Mouse (Mus musculus): Measurements from ENCODE around the gene Usp35. TPM values are rescaled to one million over a fixed set of nuclear protein-coding genes. Genes with fewer than 3 reads are reported as not detected.

Gene Usp35
- polyA plus RNA-seq (2016; fragmentation: Nextera tagmentation; extraction: Ambion mirVana): 2.8 and 2.9 TPM in 2 replicates

DNA sequence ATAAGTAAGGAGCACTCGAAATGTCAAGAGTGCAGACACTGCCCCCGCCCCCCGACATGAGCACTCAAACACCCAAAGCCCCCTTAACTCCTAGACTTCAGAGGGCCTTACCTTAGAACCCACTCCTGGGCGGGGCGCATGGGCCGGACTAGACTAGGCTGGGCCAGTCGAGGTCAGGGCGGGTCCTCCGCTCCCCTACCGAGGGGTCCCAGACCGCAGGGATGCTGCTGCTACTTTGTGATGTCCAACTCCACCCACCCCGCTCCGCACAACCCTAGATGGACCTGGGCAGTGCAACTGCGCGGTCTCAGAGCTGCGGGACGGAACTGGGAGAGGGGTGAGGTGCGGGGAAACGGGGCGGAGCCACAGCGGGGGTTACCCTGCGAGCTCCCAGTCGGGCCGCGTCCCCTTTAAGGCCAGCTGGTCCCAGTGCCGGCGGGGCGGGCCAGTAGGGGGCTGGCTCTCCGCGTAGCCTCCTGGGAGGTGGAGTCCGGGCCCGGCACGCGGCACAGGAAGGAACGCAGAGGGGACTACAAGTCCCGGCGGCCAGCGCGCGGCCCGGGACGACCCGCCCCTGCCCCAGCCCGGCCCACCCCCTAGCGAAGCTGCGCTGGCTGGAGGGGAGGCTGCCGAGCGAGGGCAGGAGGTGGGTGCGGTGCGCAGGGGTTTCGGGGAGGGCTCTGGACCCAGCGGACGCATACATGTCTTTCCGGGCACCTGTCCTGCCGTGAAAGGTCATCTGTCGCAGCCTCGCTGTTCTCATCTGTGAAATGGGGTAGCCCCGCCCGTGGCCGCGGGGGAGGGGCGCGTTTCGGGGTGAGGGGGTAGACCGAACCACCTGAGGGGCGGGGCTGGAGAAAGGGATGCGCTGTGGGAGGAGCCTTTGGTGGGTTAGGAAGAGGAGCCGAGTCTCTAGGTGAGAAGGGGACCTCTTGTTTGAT lies at the start of gene Usp35, which contains the start of gene Kctd21:
Gene Usp35 (minus strand): TSS at position 295 of the 941 bp plus-strand sequence.
Gene Kctd21 (plus strand): TSS at position 602 of the 941 bp plus-strand sequence.
- H3K27me3 ChIP-seq: peaks cover 10% of the 10 kb centered on the region
- peak; percentile 99 for ATAC-seq (ENCODE audit: insufficient number of reproducible peaks, insufficient read depth, low FRiP score, low TSS enrichment, low read depth)
- peak within 1 kb of the TSS; percentile 79 for H3K4me3 ChIP-seq (replicated peaks)
- peak within 1 kb of the TSS; percentile 75 for H3K9ac ChIP-seq (replicated peaks)
- no peak within 1 kb of the TSS; the same call in 1 of the 2 replicates for H3K27ac ChIP-seq
- H3K4me2 ChIP-seq: peak within 1 kb of the TSS; percentile 71
- no peaks in the 10 kb centered on the region for H3K36me3 ChIP-seq
- WGBS: 1% methylated on average over 68 of the region's 68 CpGs
- peaks cover 16% of the 10 kb centered on the region for H3K4me1 ChIP-seq (replicated peaks)
- no peaks in the 10 kb centered on the region for H3K9me3 ChIP-seq

DNA sequence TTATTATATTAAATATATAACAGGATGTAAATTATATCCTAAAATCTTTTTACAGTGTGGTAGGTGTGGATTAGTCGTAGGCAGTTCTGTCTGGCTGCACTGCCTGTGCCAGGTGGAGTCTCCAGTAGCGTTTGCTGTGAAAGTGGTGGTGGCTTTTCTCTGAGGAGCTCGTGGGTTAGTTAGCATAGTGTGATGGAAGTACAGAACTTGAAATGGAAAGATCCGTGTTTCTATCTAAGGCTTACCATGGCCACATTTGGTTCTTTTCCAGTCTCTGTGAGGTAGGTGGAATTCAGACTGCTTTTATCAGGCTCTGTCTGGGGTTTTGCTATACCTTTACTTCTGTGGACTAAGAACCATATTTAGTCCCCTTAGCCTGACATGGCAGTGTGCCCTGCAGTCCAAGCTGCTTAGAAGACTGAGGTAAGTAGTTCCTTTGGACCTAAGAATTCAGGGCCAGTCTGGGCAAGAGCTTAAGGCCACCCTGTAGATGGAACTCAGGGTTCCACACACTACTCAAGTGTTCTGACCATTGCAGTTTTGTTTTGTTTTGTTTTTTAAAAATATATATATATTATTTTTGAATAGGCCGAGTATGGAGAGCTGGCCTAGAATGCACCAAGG lies 48.8 kb upstream of the Usp35 start:
- peaks cover 92% of the 10 kb centered on the region for H3K36me3 ChIP-seq
- H3K9ac ChIP-seq (replicated peaks): no peak overlapping the region
- H3K27me3 ChIP-seq: no peaks in the 10 kb centered on the region
- no peak overlapping the region for H3K27ac ChIP-seq
- 89% methylated on average over 5 of the region's 5 CpGs for WGBS
- no peak overlapping the region for H3K4me3 ChIP-seq (replicated peaks)
- no peak overlapping the region for H3K4me2 ChIP-seq
- no peaks in the 10 kb centered on the region for H3K9me3 ChIP-seq
- H3K4me1 ChIP-seq (replicated peaks): no peaks in the 10 kb centered on the region
- no peak for ATAC-seq (ENCODE audit: insufficient number of reproducible peaks, insufficient read depth, low FRiP score, low TSS enrichment, low read depth)

DNA sequence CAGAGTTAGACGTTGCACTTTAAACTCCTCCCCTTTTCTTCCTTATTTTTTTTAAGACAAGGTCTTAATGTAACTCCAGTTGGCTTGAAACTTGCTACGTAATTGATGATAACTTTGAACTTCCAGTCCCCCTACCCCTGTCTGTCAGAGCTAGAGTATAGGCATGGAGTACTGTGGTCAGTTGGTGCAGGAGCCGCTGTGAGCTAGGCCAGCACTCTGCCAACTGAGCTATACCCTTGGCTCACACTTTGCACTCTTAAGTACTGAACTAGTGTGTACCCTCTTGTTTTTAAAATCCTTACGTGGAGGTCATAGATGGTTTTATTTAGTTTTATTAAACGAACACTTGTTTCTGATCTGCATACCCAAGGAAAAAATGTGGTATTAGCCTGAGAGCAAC lies 47.5 kb upstream of the Usp35 start:
- no peak overlapping the region for H3K9ac ChIP-seq (replicated peaks)
- H3K27ac ChIP-seq: no peak overlapping the region
- H3K4me2 ChIP-seq: no peak overlapping the region
- WGBS: 92% methylated on average over 5 of the region's 5 CpGs
- no peaks in the 10 kb centered on the region for H3K9me3 ChIP-seq
- peaks cover 92% of the 10 kb centered on the region for H3K36me3 ChIP-seq
- no peak overlapping the region for H3K4me3 ChIP-seq (replicated peaks)
- no peaks in the 10 kb centered on the region for H3K4me1 ChIP-seq (replicated peaks)
- ATAC-seq (ENCODE audit: insufficient number of reproducible peaks, insufficient read depth, low FRiP score, low TSS enrichment, low read depth): no peak
- no peaks in the 10 kb centered on the region for H3K27me3 ChIP-seq

DNA sequence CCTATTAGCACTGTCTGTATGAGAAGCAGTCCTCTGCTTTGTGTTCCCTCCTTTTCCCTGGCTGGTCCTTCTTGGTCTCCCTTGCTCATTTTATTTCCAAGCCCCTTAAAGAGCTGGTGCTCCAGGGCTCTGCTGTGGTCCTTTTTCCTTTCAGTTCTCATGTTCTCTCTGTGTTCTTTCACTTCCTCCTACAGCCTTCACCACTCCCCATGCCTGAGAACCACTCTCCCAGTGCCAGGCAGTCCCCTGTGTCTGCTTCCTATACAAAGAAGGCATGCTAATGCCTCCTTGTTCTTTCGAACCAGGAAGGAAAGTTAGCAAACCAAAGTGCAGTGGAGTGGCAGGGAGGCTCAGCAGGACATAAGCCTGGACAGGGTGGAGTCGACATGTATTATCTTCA lies 44.1 kb upstream of the Usp35 start:
- peaks cover 71% of the 10 kb centered on the region for H3K36me3 ChIP-seq
- no peak for ATAC-seq (ENCODE audit: insufficient number of reproducible peaks, insufficient read depth, low FRiP score, low TSS enrichment, low read depth)
- H3K4me1 ChIP-seq (replicated peaks): peaks cover 9% of the 10 kb centered on the region
- no peaks in the 10 kb centered on the region for H3K27me3 ChIP-seq
- H3K4me2 ChIP-seq: no peak overlapping the region
- H3K4me3 ChIP-seq (replicated peaks): no peak overlapping the region
- no peaks in the 10 kb centered on the region for H3K9me3 ChIP-seq
- no peak overlapping the region for H3K9ac ChIP-seq (replicated peaks)
- H3K27ac ChIP-seq: no peak overlapping the region
- WGBS: 91% methylated on average over 2 of the region's 2 CpGs

DNA sequence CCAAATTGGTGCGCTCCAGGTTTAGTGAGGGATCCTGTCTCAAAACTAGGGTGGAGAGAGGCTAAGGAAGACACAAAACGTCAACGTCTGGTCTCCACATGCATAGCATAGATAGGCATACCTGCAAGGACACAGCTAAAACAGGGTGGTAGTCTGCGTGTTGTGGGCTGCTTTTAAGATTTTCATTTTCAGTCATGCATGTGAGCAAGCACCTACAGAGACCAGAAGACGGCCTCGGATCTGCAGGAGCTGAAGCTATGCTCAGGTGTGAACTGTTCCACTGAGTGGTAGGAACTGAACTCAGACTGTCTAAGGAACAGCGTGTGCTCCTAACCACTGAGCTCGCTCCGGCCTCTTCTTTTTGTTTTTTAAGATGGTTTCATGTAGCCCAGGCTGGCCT lies 43.3 kb upstream of the Usp35 start:
- Histone ChIP-seq H3K4me3 (replicated peaks) (no peak overlapping the region), H3K27ac (no peak overlapping the region), H3K36me3 (peaks cover 63% of the 10 kb centered on the region), H3K4me2 (no peak overlapping the region), H3K9me3 (no peaks in the 10 kb centered on the region), H3K4me1 (replicated peaks) (peaks cover 11% of the 10 kb centered on the region), H3K9ac (replicated peaks) (no peak overlapping the region), H3K27me3 (no peaks in the 10 kb centered on the region)
- 94% methylated on average over 9 of the region's 9 CpGs for WGBS
- no peak for ATAC-seq (ENCODE audit: insufficient number of reproducible peaks, insufficient read depth, low FRiP score, low TSS enrichment, low read depth)

DNA sequence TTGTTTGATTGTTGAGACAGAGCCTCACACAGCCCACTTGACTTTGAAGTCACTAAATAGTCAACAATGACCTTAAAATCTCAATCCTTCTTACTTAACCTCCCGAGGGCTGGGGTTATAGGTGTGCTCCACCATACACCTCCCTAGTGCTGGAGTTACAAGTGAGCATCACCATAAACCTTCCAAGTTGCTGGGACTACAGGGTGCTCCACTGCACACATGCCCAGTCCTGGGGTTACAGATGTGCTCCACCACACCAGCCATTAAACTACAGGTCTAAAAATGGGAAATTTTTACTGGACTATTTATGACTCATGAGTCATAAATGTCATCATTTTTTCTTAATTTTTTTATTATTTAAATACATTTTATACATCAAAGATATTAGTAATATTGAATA lies 34.1 kb upstream of the Usp35 start:
- Histone ChIP-seq H3K27ac (no peak overlapping the region), H3K4me2 (no peak overlapping the region), H3K27me3 (no peaks in the 10 kb centered on the region), H3K4me1 (replicated peaks) (peaks cover 3% of the 10 kb centered on the region), H3K9ac (replicated peaks) (no peak overlapping the region), H3K9me3 (no peaks in the 10 kb centered on the region), H3K4me3 (replicated peaks) (no peak overlapping the region), H3K36me3 (no peaks in the 10 kb centered on the region)
- 88% methylated on average over 1 of the region's 1 CpGs for WGBS
- ATAC-seq (ENCODE audit: insufficient number of reproducible peaks, insufficient read depth, low FRiP score, low TSS enrichment, low read depth): no peak

DNA sequence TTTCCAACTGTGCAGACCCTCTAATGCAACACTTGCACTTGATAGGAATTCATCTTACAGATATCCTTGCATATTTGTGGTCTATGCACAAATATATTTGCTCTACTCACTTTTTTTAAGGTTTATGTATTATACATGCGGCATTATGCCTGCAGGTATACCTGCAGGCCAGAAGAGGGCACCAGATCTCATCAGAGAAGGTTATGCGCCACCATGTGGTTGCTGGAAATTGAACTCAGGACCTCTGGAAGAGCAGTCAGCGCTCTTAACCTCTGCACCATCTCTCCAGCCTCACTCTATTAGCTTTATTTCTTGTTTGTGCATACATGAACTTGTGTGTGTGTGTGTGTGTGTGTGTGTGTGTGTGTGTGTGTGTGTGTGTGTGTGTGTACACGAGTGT lies 29.6 kb upstream of the Usp35 start:
- H3K9me3 ChIP-seq: no peaks in the 10 kb centered on the region
- 30% methylated on average over 4 of the region's 4 CpGs for WGBS
- no peak overlapping the region for H3K9ac ChIP-seq (replicated peaks)
- no peaks in the 10 kb centered on the region for H3K27me3 ChIP-seq
- no peaks in the 10 kb centered on the region for H3K4me1 ChIP-seq (replicated peaks)
- no peak for ATAC-seq (ENCODE audit: insufficient number of reproducible peaks, insufficient read depth, low FRiP score, low TSS enrichment, low read depth)
- no peaks in the 10 kb centered on the region for H3K36me3 ChIP-seq
- no peak overlapping the region for H3K4me2 ChIP-seq
- no peak overlapping the region for H3K27ac ChIP-seq
- no peak overlapping the region for H3K4me3 ChIP-seq (replicated peaks)

DNA sequence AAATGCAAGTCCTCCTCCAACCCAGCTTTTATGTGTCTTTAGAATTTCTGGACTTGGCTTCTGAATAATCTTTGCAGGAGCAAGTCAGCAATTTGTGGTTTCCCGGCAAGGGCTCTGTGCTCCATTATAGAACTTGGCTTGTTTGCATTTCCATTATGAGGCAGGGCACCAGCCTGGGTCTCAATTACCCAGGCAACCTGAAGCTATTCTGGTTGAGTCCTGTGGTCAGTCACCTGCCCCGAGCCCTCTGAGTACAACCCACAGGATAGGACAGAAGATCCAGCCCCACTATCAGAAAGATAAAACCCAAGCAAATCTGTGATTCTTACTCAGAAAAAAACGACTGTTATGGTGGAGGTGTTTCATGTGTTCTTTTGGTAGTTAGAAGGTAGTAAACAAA lies 29.1 kb upstream of the Usp35 start:
- no peak overlapping the region for H3K4me3 ChIP-seq (replicated peaks)
- 65% methylated on average over 3 of the region's 3 CpGs for WGBS

GRCm38 (mm10) chr7:97360166-97360565 lies 28.3 kb upstream of the Usp35 start:
- no peaks in the 10 kb centered on the region for H3K27me3 ChIP-seq
- 77% methylated on average over 5 of the region's 5 CpGs for WGBS
- ATAC-seq (ENCODE audit: insufficient number of reproducible peaks, insufficient read depth, low FRiP score, low TSS enrichment, low read depth): no peak
- no peaks in the 10 kb centered on the region for H3K36me3 ChIP-seq
- no peak overlapping the region for H3K9ac ChIP-seq (replicated peaks)
- H3K27ac ChIP-seq: no peak overlapping the region
- no peak overlapping the region for H3K4me2 ChIP-seq
- 0 out of 2 replicates have a peak, but pooled peaks cover 2% of the 10 kb centered on the region for H3K4me1 ChIP-seq (replicated peaks)
- no peaks in the 10 kb centered on the region for H3K9me3 ChIP-seq
- H3K4me3 ChIP-seq (replicated peaks): no peak overlapping the region

More for the DNA sequence above, 29.1 kb upstream of the Usp35 start:
- no peak for ATAC-seq (ENCODE audit: insufficient number of reproducible peaks, insufficient read depth, low FRiP score, low TSS enrichment, low read depth)
- Histone ChIP-seq H3K4me1 (replicated peaks) (no peaks in the 10 kb centered on the region), H3K36me3 (no peaks in the 10 kb centered on the region), H3K27ac (no peak overlapping the region), H3K9me3 (no peaks in the 10 kb centered on the region), H3K4me2 (no peak overlapping the region), H3K27me3 (no peaks in the 10 kb centered on the region), H3K9ac (replicated peaks) (no peak overlapping the region)

DNA sequence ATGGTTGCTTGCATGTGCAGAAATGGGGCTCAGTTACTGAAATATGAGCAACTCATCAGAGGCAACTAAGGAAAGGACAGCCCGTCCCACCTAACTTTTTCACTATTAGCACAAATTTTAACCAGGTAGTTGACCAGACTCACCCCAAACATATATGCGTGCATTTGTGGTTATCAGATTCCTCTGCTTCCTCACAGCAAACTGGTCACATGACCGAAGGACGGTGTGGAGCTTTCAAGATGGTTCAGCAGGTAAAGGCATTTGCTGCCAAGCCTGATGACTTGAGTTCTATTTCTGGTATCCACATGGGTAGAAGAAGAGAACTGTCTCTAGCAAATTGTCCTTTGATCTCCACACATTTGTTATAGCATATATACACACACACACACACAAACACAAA lies 26.5 kb upstream of the Usp35 start:
- Histone ChIP-seq H3K4me2 (no peak overlapping the region), H3K9me3 (no peaks in the 10 kb centered on the region), H3K4me3 (replicated peaks) (no peak overlapping the region), H3K4me1 (replicated peaks) (0 out of 2 replicates have a peak, but pooled peaks cover 2% of the 10 kb centered on the region), H3K9ac (replicated peaks) (no peak overlapping the region), H3K27ac (no peak overlapping the region), H3K36me3 (no peaks in the 10 kb centered on the region), H3K27me3 (no peaks in the 10 kb centered on the region)
- 89% methylated on average over 4 of the region's 4 CpGs for WGBS
- no peak for ATAC-seq (ENCODE audit: insufficient number of reproducible peaks, insufficient read depth, low FRiP score, low TSS enrichment, low read depth)

DNA sequence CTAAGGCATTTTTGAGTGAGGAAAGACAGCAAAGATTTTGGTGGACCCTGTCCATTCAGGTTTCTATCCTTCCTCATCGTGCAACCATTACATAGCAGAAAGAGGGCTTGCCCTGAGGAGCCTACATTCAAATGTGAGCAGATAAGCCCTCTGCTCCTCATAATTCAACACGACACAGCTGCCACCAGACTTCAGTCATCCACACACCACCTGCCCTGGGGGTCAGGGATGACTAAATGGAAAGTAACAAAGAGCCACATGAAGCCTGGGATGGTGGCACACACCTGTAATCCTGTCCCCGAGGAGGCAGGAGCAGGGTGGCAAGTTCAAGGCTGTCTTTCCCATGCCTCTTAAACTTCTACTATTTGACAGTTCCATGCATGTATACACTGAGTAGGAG lies 26.0 kb upstream of the Usp35 start:
- Histone ChIP-seq H3K9me3 (no peaks in the 10 kb centered on the region), H3K4me2 (no peak overlapping the region), H3K4me3 (replicated peaks) (no peak overlapping the region), H3K27ac (no peak overlapping the region), H3K9ac (replicated peaks) (no peak overlapping the region), H3K4me1 (replicated peaks) (0 out of 2 replicates have a peak, but pooled peaks cover 2% of the 10 kb centered on the region), H3K27me3 (no peaks in the 10 kb centered on the region), H3K36me3 (no peaks in the 10 kb centered on the region)
- ATAC-seq (ENCODE audit: insufficient number of reproducible peaks, insufficient read depth, low FRiP score, low TSS enrichment, low read depth): no peak
- 72% methylated on average over 3 of the region's 3 CpGs for WGBS
